Mouse (Mus musculus): ENCODE data around the gene Olfr332. TPM values are rescaled to one million over a fixed set of nuclear protein-coding genes. Genes with fewer than 3 reads are reported as not detected.
"Not testable (repeated sequence)": the region's sequence is repeated elsewhere in the genome, so short reads cannot be mapped to it uniquely, and the experiment has no call there.

The Olfr332 gene
- polyA plus RNA-seq (2011; ENCODE audit: insufficient read depth, insufficient read length, low read depth, missing spikeins) = not detected in 2 replicates

DNA sequence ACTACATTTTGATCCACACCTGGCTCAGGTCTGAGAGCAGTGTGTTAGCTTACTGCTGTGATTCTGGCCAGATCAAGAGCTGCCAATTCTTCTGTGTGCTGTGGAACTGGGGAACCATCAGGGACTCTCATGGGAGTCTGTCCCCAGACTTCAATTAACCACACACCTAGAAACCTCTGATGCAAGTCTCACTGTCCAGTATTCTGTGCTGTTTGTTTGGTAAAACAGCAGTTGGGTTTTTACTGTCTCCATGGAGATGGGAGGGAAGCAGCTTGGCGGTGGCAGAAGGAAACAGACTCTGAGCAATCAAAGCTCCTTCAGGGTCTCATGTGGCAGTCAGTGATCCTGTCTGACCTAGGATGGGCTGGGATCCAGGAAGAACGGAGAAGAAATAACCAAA, at the start of gene Olfr332:
Gene Olfr332 (minus strand): TSS at position 101 of the 400 bp plus-strand sequence.
- no peak within 1 kb of the TSS for H3K4me3 ChIP-seq (ENCODE audit: low read depth, low read length)
- no peak within 1 kb of the TSS for H3K27ac ChIP-seq (ENCODE audit: insufficient read depth, low read length)
- no peak within 1 kb of the TSS for H3K9ac ChIP-seq (ENCODE audit: low read depth, poor library complexity, severe bottlenecking)
- no peaks in the 10 kb centered on the region for H3K27me3 ChIP-seq (ENCODE audit: control insufficient read depth, insufficient read depth, low read length, poor library complexity, severe bottlenecking)
- TF ChIP-seq POLR2A (IDR thresholded peaks at IDR 0.05; ENCODE audit: insufficient read depth, low read length) = no peak
- no peak for TF ChIP-seq EP300 (IDR thresholded peaks at IDR 0.05; ENCODE audit: insufficient read depth, low read depth, low read length)
- no peak for TF ChIP-seq CTCF (IDR thresholded peaks at IDR 0.05; ENCODE audit: low read depth, low read length)
- H3K9me3 ChIP-seq (replicated peaks; ENCODE audit: control insufficient read depth, insufficient read depth, low read length, poor library complexity, severe bottlenecking) = no peaks in the 10 kb centered on the region; the same call in 1 of the 2 replicates
- H3K36me3 ChIP-seq (ENCODE audit: control insufficient read depth, insufficient read depth, low read length, poor library complexity, severe bottlenecking) = no peaks in the 10 kb centered on the region
- H3K4me1 ChIP-seq (ENCODE audit: control insufficient read depth, insufficient read depth, low read length) = no peaks in the 10 kb centered on the region

DNA sequence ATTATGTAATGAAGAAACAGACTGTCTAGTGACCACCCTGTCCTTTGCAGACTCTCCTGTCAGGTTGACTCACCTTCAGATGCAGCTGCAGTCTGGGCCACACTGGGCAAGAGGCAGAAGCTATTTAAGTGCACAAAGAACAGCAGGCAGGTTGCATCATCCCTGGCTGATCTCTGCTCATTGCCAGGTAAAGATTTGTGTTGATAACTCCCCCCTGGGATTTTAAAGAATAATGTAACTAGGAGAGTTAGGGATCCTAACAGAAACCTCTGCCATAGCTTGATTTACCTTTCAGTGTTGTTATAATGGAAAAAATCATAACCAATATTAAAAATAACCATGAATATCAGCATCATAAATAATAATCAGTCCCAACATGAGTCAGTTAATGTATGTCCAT, 42.4 kb upstream of the Olfr332 start, which contains the start of gene Olfr330:
Gene Olfr330 (minus strand): TSS at position 101 of the 400 bp plus-strand sequence.
- H3K9ac ChIP-seq (ENCODE audit: low read depth, poor library complexity, severe bottlenecking); H3K4me3 ChIP-seq (ENCODE audit: low read depth, low read length); H3K27me3 ChIP-seq (ENCODE audit: control insufficient read depth, insufficient read depth, low read length, poor library complexity, severe bottlenecking); H3K27ac ChIP-seq (ENCODE audit: insufficient read depth, low read length); H3K9me3 ChIP-seq (replicated peaks; ENCODE audit: control insufficient read depth, insufficient read depth, low read length, poor library complexity, severe bottlenecking); H3K36me3 ChIP-seq (ENCODE audit: control insufficient read depth, insufficient read depth, low read length, poor library complexity, severe bottlenecking); H3K4me1 ChIP-seq (ENCODE audit: control insufficient read depth, insufficient read depth, low read length): not testable (repeated sequence)

DNA sequence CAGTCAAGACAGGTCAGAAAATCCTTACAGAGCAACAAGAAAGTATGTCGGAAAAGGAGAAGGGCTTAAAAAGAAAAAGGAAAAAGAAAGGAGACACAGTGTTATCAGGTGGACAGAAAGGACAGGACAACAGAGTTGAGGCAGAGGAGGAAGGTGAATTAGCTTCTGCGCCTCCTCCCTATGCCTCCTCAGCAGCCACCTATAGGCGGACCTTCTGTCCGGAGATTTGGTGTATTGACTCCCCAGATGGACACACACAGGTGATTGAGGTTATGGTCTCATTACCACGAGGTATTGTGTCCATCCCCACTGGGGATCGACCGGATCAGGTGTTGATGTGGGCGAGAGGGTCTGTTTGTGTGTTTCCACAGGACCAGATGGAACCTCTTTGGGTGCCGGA, 27.4 kb upstream of the Olfr332 start:
- not testable (repeated sequence) for H3K27me3 ChIP-seq (ENCODE audit: control insufficient read depth, insufficient read depth, low read length, poor library complexity, severe bottlenecking); H3K36me3 ChIP-seq (ENCODE audit: control insufficient read depth, insufficient read depth, low read length, poor library complexity, severe bottlenecking); H3K4me1 ChIP-seq (ENCODE audit: control insufficient read depth, insufficient read depth, low read length); H3K9ac ChIP-seq (ENCODE audit: low read depth, poor library complexity, severe bottlenecking); H3K27ac ChIP-seq (ENCODE audit: insufficient read depth, low read length); H3K4me3 ChIP-seq (ENCODE audit: low read depth, low read length)
- H3K9me3 ChIP-seq (replicated peaks; ENCODE audit: control insufficient read depth, insufficient read depth, low read length, poor library complexity, severe bottlenecking) = peaks cover 15% of the 10 kb centered on the region

DNA sequence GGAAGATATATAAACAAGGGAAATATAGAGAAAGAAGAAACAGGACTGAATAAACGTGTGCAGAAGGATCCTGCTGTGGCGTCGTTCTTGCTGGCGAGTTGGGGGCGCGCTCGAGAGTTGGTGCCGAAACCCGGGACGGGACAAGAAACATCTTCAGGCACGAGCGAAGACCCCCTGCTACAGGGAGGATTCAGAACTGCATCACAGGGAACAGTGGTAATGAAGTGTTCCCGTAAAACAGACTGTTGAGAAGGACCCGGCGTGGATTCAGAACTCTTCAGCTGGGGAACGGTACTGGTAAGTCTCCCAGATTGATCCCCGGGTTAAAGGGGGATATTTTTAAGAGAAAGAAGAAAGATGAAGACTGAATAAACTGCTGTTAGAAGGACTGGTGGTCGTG, 26.6 kb upstream of the Olfr332 start:
- H3K36me3 ChIP-seq (ENCODE audit: control insufficient read depth, insufficient read depth, low read length, poor library complexity, severe bottlenecking); H3K4me3 ChIP-seq (ENCODE audit: low read depth, low read length); H3K4me1 ChIP-seq (ENCODE audit: control insufficient read depth, insufficient read depth, low read length); H3K9ac ChIP-seq (ENCODE audit: low read depth, poor library complexity, severe bottlenecking); H3K27ac ChIP-seq (ENCODE audit: insufficient read depth, low read length); H3K27me3 ChIP-seq (ENCODE audit: control insufficient read depth, insufficient read depth, low read length, poor library complexity, severe bottlenecking): not testable (repeated sequence)
- H3K9me3 ChIP-seq (replicated peaks; ENCODE audit: control insufficient read depth, insufficient read depth, low read length, poor library complexity, severe bottlenecking) = peaks cover 15% of the 10 kb centered on the region

DNA sequence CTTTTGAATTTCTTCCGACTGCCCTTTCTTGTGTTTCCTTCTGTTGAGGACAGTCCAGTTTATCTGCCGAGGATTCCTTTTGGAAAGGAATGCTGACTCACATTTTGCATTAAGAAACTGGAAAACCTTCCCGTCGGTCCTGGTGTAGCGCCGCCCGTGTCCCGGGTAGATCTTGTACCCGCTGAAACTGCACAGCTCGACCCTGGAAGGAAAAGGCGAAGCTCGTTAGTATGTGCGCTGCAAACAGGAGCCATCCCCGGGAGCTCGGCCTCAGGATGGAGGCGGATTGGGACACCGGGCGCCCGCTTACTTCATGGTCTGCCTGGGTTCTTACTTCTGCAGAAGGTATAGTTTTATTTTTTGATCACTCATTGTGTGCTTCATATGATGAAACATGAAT, 16.7 kb upstream of the Olfr332 start:
- H3K9me3 ChIP-seq (replicated peaks; ENCODE audit: control insufficient read depth, insufficient read depth, low read length, poor library complexity, severe bottlenecking); H3K4me3 ChIP-seq (ENCODE audit: low read depth, low read length); H3K9ac ChIP-seq (ENCODE audit: low read depth, poor library complexity, severe bottlenecking); H3K27ac ChIP-seq (ENCODE audit: insufficient read depth, low read length); H3K4me1 ChIP-seq (ENCODE audit: control insufficient read depth, insufficient read depth, low read length); H3K36me3 ChIP-seq (ENCODE audit: control insufficient read depth, insufficient read depth, low read length, poor library complexity, severe bottlenecking); H3K27me3 ChIP-seq (ENCODE audit: control insufficient read depth, insufficient read depth, low read length, poor library complexity, severe bottlenecking): not testable (repeated sequence)

DNA sequence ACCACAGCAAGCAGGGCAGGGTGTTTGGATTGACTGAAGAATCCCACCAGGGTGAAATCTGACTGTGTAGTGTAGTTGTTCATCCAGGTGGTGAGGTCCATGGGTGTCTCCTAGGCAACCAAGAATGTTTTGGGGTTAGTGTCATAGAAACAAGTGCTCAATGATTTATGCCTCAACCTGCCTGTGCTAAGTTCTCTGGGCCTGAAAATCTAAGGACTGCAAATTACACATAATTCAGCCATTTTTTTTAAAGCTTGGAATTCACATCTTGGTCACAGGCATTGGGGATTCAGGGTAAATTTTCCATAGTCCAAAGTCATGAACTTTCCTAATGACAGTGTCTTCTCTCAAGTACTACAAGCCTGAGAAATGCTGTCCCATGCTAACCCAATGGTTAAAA, 10.1 kb upstream of the Olfr332 start, which contains the start of gene Olfr331:
Gene Olfr331 (minus strand): TSS at position 101 of the 400 bp plus-strand sequence.
- H3K27me3 ChIP-seq (ENCODE audit: control insufficient read depth, insufficient read depth, low read length, poor library complexity, severe bottlenecking); H3K36me3 ChIP-seq (ENCODE audit: control insufficient read depth, insufficient read depth, low read length, poor library complexity, severe bottlenecking); H3K27ac ChIP-seq (ENCODE audit: insufficient read depth, low read length); H3K9ac ChIP-seq (ENCODE audit: low read depth, poor library complexity, severe bottlenecking); H3K4me3 ChIP-seq (ENCODE audit: low read depth, low read length); H3K9me3 ChIP-seq (replicated peaks; ENCODE audit: control insufficient read depth, insufficient read depth, low read length, poor library complexity, severe bottlenecking); H3K4me1 ChIP-seq (ENCODE audit: control insufficient read depth, insufficient read depth, low read length): not testable (repeated sequence)

DNA sequence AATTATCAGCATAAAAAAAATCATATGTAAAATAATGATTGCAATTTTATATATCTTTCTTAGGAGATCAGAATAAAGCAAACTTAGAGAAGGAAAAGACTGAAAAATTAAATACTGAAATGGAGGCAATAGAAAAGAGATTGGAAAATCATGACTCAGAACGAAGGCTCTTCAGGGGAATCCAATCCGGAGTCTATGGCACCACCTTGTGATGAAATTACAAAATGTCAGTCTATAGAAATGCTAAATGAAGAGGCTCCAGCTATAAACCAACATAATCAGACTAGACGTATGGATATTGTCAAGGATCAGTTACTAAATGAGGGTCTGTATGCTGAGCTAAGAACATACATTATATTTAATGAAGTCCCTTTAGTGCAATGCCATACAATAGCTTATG, 6.9 kb upstream of the Olfr332 start:
- TF ChIP-seq EP300 (IDR thresholded peaks at IDR 0.05; ENCODE audit: insufficient read depth, low read depth, low read length) (no peak), CTCF (IDR thresholded peaks at IDR 0.05; ENCODE audit: low read depth, low read length) (no peak), POLR2A (IDR thresholded peaks at IDR 0.05; ENCODE audit: insufficient read depth, low read length) (no peak)
- no peaks in the 10 kb centered on the region for H3K27me3 ChIP-seq (ENCODE audit: control insufficient read depth, insufficient read depth, low read length, poor library complexity, severe bottlenecking)
- H3K4me3 ChIP-seq (ENCODE audit: low read depth, low read length) = no peak overlapping the region
- no peaks in the 10 kb centered on the region; the same call in 1 of the 2 replicates for H3K9me3 ChIP-seq (replicated peaks; ENCODE audit: control insufficient read depth, insufficient read depth, low read length, poor library complexity, severe bottlenecking)
- H3K4me1 ChIP-seq (ENCODE audit: control insufficient read depth, insufficient read depth, low read length) = no peaks in the 10 kb centered on the region
- H3K9ac ChIP-seq (ENCODE audit: low read depth, poor library complexity, severe bottlenecking) = no peak overlapping the region
- H3K27ac ChIP-seq (ENCODE audit: insufficient read depth, low read length) = no peak overlapping the region
- H3K36me3 ChIP-seq (ENCODE audit: control insufficient read depth, insufficient read depth, low read length, poor library complexity, severe bottlenecking) = no peaks in the 10 kb centered on the region
